Mouse (Mus musculus) lung, postnatal 10 days (tissue): ENCODE results near the gene Eef2k.

ENCODE experiments used
- DNase-seq: peaks from one replicate; pipeline ENCODE4 v3.0.0; 2021

Gene Eef2k

DNA sequence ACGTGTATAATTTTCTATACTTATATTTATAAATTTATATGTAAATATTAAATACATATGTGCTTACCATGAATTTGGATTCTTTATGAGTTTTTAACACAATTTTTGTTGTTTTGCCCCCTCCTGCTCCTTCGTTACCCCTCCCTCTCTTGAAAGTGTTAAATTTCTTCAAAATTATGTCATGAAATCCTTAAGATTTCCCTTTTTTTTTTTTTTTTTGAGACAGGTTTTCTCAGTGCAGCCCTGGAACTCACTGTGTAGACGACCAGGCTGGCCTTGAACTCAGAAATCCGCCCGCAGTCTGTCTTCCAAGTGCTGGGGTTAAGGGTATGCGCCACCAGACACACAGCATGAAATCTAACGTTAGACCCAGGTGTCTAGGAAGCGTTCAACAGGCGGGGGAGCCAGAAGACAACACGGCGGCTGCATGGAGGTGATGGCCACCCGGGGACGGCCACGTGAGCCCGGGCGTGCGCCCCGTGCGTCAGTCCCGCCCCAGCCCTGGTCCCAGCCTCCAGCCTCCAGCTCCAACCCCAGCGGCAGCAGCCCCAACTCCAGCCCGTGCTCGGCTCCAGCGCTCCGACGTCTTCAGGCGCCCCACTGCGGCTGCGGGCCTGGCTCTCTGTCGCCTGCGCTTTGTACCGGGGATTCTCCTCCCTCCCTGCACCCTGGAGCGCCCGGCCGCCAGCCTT lies at the start of gene Eef2k:
TSS of gene Eef2k (plus strand) at position 487 of the 692 bp plus-strand sequence.
- DNase-seq = peak; percentile 89

DNA sequence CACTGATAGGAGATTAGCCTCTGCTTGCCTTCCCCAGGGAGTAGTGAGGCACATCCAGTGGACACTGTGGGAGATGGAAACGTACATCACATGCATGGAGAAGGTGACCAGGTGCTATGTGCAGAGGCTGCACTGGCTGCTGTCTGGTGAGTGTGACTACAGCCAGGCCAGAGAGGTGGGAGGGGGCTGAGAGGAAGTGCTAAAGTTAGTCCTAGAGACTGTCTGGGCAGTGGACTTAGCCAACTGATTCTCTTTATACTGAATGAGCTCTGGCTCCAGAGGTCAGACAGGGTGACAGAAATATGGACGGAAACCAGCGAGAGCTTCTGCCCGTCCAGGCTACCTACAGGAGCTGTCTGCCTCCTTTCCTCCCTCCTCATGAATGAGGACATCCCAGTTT lies 47.1 kb upstream of the Eef2k start:
- no peak for DNase-seq

DNA sequence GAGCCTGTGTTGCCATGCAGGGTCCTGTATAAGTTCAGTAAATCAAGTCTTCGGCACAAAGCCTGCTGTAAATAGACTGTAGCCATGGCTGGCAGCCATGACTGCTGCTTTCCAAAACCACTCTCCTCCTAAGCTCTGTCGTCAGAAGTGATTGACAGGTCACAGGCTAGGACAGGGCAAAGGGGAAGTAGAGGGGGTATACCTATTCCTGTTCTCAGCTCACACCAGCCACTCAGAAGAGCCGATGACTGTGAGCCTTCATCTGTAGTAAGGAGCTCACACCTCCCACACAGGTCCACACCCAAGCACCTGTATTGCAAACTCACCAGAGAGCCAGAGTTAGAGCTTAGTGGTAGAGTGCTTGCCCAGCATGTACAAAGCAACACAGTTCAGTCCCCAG lies 46.3 kb upstream of the Eef2k start:
- no peak for DNase-seq

DNA sequence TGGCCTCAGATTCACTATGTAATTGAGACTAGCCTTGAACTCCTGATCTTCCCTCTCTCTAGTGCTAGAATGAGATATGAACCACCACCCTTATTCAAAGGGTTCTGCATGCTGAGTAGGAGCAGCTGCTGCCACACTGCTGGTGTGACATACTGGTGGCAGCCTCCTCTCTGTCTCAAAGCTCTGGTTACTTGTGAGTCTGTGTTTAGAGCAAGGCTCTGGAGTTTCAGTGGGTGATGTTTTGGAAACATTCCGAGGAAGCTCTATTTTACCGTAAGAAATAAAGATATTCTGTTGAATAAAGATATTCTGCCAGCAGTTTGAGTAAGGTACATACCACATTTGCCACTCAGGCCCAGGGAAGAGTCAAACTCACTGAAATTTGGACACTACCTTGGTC lies 39.4 kb upstream of the Eef2k start:
- no peak for DNase-seq

DNA sequence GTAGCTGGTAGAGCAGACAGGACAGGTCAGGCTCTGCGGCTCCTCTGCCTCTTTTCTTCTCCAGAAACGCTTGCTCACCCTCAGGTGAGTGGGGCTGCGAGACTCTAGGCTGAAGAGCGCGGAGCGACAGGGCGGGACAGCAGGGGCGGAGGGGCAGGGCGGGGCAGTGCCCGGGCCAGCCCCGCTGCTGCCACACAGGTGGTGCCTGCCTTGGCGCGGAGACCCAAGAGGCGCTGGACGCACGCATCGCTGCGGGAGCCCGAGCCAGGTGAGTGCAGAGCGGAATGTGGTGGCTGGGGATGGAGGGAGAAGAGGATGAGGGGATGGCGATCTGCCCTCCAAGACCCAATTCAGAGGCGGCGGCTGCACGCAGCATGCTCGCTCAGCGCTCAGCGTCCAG lies 32.9 kb upstream of the Eef2k start:
- no peak for DNase-seq

DNA sequence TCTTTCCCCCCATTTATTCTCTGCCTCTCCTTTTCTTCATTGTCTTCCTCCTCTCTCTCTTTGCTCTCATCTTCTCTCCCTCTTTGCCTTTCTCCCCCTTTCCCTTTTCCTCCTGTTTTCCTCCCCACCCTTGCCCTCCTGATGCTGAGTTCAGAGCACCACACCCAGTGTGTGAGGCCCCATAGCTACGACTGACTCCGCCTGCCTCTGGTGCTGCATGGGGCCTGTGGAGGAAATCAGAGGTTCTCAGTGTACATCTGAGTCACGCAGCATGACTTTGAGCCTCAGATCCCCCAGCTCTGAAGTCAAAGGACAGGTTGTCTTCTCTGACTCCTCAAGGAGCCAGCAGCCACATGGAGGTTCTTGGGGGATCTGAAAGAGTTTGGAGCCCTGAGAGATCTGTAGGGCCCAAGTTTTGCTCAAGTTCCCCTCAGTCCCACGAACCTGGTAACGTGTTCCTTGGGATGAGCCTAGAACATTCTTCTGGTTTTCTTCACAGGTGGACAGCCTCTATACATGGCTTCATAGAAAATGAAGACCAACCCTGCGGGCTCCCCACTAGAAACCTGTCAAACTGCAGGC lies 30.7 kb upstream of the Eef2k start, which contains the start of gene Gm5737:
TSS of gene Gm5737 (plus strand) at position 532 of the 582 bp plus-strand sequence.
- no peak for DNase-seq

DNA sequence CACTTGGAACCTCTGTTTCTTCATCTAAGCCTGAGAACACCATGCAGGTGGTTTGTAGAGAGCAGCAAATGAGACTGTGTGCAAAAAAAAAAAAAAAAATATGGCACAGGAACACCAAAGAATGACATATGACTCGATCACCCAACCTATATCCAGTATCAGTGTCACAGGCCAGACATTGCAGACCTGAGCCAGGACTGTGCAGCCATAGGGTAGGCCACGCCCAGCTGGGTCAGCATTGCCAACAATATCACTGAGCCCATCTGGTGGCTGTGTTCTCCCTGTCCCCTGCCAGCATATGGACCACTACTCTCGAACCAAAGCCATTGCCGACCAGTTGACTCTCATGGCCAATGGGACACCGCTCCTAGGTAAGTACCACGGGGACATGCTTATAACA lies 25.1 kb upstream of the Eef2k start:
- DNase-seq = no peak

DNA sequence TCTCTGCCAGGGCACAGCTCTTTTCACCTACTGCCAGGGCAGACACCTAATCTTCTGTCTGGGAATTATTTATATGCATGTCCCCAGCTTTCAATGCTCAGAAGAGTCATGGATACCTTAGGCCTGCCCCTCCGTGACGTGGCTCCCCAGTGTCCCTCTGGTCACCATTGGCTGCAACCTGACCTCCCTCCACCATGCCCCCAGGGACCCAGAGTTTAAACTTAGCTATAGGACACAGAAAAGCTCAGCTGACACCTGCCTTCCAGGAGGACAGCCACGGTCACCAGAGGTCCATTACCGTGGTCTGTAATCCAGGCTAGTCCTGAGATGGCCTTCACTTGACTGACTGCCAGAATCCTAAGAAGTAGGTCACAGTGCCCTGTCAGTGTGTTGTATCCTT lies 23.2 kb upstream of the Eef2k start:
- DNase-seq = no peak

DNA sequence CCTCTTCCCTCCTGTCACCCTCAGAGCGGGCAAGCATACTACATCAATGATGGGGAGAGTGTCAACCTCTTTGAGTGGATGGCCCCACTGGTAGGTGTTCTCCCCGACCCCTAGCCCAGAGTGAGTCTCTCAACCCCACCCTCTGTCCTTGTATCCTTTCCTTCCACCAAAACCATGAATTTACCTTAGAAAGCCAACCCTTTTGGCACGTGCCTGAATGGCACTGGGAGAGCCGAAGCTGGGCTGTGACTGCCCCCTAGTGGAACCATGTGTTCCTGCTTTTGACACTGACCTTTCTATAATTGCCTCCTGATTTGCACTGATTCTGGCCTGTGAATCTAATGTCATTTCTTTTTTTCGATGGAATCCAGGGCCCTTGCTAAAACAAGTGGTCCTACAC lies 19.4 kb upstream of the Eef2k start:
- DNase-seq = peak; percentile 75

DNA sequence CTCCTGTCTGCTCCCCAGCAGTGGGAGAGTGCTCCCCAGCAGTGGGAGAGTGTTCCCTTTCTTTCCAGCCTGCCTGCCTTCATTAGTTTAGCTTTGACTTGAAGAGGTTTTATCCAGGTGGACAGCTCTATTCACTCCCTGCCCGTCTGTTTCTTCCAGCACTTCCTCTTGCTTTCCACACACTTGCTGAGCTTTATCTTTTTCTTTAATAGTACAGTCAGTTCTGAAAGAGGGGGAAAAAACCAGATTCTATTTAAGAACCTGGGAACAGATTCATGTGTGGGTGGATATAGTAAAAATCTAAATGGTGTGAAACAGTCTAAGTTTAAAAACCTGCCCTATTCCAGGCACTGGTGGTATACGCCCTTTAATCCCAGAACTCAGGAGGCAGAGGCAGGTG lies 17.5 kb upstream of the Eef2k start:
- DNase-seq = no peak

DNA sequence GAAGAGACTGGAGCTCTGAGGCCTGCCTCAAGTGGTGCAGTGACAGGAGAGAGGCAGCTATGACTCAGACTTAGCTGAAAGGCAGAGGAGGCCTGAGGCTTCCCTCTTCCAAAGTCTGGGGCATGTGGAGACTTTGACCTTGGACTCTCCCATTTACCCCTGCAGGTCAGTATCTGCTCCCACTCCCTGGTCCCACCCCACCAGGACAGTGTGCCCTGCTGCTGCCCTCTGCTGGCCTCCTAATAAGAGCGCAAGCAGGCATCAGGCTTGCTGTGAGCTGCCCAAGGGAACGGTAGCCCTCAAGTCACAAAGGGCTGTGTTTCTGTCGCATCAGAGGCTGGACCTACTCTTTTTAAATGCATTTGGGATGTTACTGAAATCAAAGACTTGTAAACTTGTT lies 16.2 kb upstream of the Eef2k start:
- DNase-seq = peak; percentile 65

DNA sequence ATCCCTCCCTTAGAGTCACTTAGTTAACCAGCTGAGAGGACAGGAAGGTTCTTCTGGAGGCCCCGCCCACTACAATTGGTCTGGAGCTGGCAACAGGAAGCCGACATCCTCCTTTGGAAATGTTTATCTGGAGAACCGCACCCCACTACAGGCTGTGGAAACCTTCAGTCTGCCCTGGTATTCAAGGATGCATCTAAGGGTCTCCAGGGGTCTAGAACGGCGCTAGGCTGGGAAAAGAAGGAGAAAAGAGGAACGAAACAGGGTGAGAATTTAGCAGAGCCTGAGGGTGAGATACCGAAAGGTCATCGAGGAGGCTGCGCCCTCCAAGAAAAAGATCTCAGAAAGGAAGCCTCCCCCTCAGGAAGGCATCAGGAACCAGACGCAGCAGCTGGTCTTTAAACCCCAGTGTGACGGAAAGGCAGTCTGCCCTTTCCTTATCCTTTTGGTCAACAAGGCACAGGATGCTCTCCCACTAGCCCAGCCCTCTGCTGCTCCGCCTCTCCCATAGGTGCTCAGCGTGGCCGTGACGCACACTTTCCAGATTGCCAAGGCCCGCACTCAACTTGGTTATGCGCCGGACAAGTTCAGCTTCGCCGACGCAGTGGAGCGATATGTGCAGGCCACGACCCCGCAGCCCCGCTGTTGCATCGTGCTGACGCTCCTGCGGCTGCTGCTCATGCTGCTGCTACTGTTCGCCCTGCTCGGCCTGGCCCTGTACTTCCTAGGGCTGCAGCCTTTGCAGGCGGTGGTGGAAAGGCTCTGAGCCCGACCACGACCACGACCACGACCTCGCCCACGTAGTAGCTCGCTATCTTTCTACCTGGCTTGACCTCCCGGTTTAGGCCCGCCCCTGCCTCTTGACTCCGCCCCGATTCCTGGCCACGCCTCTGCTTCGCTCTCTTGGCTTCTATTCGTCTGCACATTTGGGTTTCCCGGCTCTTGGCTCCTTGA lies 11.9 kb upstream of the Eef2k start:
- peak; percentile 87 for DNase-seq

DNA sequence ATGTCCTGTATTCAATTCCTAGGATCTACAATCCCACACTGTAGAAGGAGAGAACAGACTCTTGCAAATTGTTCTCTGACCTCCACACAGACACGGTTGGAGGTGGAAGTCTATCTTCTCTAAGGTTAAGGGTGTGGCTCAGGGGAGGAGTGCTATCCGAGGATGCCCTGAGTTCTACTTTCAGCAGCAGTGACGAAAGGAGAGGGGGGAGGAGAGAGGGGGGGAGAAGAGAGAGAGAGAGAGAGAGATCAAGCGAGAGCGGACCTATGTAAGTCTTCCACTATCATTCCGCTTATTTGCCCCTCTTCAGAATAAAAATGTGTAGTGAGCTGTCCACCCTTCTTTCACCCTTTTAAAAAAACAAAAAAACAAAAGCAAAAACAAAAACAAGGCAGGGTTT lies 8.2 kb upstream of the Eef2k start:
- DNase-seq = no peak

DNA sequence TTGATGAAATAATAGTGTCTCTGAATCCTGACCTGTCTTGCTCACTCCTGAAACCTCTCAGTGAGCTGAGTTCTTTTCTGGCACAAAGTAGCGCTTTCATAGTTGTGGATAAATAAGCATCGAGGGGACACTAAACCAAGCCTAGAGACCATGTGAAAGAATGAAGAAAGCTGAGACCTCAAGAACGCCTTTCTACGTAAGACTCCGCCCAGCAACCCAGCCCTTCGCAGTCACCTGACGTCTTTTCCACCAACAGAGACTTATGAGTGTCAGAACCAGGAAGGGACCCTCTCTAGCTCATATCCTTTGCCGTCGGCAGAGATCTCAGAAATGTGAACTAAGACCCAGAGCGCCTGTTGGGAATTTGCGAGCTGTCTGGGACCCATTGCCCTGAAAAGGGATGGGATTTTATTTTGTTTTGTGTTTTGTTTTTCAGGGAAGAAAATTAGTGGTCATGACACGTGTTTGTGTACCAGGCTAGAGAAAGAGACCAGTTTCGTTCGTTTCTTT lies 7.7 kb upstream of the Eef2k start:
- peak; percentile 86 for DNase-seq

DNA sequence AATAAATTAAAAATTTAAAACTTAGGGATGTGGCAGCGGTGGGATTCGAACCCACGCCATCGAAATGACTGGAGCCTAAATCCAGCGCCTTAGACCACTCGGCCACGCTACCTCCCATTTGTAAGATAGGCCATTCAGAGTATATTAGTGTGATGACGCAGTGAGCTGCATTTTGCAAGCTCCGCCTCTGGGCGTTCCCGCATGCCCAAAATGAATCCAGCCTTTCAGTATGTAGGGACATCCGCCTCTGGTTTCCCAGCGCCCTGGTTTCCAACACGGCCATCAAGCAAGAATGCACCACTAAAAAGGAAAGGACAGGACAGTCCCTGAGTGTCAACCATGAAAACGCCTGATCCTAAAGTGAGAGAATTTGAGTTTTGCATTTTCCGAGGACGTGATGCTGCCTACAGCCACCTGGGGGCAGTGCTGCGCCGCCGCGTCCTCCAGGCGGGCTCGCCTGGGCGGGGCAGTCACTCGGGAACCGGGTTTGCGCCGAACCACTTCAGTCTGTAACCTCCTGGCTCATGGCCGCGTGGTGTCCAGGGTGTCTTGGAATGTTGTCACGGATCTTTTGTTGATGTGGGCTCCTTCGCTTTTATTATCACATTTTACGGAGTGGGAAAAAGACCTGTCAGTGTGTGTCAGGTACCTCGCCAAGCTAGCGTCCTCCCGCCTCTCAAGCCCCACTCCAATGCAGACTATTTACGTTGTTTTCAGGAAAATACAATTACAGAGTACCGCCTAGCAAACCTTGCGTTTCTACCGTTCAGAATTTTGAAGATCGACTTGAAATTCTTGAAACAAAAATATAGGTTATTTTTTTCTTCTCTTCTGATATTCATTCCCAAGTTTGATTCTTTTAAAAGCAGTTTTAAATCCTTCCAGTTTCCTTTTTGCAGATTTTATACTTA lies 6.9 kb upstream of the Eef2k start:
- DNase-seq = peak; percentile 96

DNA sequence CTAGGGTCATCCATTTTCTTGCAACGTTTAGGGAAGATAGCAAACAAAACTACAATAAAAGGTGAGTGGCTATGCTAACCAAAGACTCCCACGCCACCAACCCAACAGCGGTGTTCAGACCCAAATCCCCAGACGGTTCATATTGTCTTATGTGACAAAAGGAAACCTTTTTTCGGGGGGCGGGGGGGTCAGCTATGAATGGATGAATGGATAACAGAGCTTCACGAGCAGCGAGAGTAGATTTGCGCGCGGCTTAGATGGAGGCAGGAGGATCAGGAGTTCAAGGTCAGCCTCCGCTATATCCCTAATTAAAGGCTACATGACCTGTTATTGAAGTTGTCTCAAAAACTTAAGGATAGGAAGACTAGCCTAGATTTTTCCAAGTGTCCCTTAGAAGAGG lies 6.3 kb upstream of the Eef2k start:
- DNase-seq = peak; percentile 41

DNA sequence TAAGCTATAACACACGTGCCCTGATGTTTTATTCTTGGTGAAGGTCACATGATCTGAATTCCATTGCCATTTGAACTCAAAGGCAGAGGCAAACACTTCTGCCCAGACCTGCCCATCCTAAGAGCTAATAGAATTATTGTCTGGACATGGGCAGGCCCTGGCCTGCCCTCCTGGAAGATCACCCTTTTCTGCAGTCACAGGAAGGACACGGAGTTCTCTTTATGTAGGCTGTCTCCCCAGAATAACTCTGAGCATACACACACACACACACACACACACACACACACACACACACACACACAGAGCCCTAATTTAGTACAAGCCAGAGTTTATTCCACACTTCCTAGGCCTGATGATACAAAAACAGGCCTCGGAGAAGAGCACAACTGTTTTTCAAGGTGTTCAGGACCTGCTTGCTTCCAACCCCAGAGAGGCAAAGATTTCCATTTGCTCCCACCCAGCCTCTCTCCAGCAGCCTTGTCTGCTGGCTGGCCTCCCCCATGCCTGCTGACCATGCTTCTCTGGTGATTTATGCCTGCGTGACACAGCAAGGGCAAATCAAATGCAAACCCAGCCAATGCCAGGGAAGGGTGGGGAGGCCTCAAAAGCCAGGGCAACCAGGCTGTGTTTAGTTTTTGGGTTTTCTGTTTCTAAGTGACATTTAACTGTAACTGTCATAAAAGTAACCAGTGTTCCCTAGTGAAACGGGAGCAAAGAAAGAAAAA lies 4.0 kb upstream of the Eef2k start:
- no peak for DNase-seq

DNA sequence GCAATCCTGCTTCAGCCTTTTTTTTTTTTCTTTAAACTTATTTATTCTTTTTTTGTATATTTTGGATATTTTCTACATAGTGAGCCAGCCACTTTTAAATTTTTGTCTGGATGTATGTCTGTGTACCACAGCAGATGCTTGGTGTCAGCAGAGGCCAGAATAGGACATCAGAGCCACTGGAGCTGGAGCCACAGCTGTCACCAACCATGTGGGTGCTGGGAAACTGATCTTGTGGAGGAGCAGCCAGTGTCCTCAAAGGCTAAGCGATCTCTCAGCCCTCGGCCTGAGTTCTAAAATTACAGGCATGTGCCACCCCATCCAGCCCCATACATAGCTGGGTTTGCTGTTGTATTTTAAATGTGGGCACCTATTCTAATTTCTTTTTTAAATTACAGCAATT lies 2.8 kb upstream of the Eef2k start:
- no peak for DNase-seq

DNA sequence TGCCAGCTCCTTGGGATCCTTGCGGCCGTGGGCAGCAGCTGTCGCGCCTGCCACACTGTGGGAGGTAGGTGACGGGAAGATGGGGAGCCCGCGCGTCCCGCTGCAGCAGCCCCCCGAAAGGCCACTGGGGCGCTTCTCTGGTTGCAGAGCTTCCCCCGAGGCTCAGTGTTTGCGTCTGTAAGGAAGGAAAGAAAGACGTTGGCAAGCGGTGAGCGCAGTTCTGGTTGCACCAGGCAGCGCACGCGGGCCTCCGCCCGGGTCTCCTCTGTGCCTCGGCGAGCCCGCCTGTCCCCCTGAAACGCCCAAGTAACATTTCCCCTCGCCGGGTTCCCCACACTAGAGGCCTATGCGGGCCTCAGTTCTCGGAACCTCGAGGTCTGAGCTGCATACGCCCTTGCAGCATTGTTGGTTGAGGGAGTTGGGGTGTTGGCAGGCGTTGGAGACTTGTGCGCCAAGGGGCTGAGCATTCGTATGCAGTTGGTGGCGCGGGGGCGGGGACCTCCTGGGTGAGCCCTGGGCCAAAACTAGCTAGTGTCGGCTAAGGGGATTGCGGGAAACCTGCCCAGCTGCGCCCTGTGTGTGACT lies 498 bp downstream of the Eef2k start:
- DNase-seq = peak; percentile 93

DNA sequence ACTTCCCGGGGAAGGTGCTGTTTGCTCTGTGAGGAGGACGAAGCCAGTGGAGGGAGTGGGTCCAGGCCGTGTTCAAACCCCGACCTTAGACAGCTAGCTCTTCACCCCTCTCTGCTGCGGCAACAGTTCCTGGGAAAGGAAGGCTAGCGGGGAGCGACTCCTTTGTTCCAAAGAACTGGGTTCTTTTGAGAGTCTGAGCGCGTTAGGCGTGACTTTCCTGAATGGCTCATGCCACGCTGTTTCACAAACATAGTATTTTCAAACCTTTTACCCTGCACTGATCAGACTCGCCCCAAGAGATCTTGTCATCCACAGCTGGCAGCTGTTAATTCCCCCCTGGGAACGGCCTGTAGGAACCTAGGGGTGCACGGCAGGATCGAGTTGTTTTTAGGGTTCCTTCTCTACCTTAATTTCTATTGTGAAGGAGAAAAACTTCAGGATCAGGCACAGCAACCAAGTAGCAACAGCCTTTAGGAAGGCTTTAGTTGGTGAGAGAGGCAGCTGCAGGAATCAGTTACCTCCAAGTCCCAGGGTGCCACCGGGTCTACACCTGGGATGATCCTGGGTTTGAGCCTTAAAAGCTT lies 1.3 kb downstream of the Eef2k start:
- peak; percentile 19 for DNase-seq

DNA sequence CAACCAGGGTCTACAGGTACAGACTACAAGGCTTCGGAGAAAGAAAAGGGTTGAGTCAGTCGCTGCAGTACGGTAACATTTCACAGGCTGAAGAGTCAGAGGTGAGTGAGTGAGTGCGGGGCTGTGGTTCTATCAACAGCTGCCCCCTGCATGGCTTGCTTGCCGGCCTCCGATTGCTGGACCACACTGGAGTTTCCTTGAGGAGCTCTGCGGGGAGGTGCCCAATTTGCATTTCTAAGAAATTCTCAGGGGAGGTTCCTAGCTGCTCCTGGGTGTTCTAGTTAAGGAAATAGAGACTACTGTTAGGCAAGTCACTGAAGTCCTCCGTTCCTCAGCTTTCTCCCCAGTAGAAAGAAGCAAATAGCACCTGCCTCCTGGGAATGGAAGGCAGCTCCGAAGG lies 2.1 kb downstream of the Eef2k start:
- DNase-seq = no peak
